Mouse (Mus musculus) heart, postnatal 0 days (tissue): ENCODE data around the gene Cux2.

Source experiments
- CTCF ChIP-seq: IDR thresholded peaks from 2 replicates; pipeline ENCODE4 v1.5.1; 2016; ENCODE audit warnings: antibody characterized with exemption, control low read depth, low read depth
- EP300 ChIP-seq: IDR thresholded peaks from 2 replicates; pipeline ENCODE4 v1.6.1; 2016; ENCODE audit warnings: antibody characterized with exemption, low read depth

GRCm38 (mm10) chr5:121959688-121960087, 90.2 kb downstream of the Cux2 start:
- TF ChIP-seq EP300 (no peak), CTCF (no peak)
